Mouse (Mus musculus) heart, adult 9 months (tissue): ENCODE data around the gene Mib2.
"Not testable (repeated sequence)": the region's sequence is repeated elsewhere in the genome, so short reads cannot be mapped to it uniquely, and the experiment has no call there.

Experiments
- DNase-seq, 2 experiments: peaks; one replicate each; pipeline ENCODE4 v3.0.0; 2022; ENCODE audit warnings: low spot score in 2 of 2

The Mib2 gene

DNA sequence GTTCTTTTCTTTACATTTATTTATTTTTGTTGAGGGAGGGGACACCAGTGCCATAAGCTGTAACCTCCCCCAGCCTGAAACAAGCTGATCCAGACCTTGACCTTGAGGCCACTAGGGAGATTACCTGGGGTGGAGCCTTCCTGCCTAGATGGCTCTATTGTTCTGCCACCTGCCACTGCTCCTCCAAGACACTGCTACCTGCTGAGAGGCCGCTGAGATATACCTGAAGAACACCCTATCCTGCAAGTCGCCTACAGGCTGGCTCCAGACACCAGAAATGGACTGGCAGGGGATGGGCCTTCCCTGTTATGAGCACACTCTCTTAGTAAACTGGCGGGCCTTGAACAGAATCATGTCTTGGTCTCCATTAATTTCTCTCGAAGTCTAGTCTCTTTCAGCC, 1.2 kb upstream of the Mib2 start:
- not testable (repeated sequence) for DNase-seq

DNA sequence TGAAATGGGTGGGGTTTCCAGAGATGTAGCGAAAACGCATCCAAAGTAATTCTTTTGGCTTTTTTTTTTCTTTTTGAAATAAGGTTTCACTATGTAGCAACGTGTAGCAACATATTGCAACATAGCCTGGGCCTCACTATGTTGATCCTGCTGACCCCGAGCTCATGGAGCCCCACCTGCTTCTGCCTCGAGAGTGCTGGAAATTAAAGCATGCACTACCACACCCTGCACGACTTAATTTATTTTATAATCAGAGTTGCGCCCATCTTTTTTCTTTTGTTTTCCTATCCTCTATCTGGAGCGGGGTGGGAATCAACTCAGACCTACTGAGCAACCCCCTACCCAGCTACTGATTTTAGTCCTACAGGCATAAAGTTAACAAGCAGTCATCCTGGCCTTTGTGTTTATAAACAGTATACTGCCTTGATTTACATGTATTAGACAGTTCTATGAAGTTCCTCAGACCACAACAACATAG, 639 bp upstream of the Mib2 start:
- no peak for DNase-seq

DNA sequence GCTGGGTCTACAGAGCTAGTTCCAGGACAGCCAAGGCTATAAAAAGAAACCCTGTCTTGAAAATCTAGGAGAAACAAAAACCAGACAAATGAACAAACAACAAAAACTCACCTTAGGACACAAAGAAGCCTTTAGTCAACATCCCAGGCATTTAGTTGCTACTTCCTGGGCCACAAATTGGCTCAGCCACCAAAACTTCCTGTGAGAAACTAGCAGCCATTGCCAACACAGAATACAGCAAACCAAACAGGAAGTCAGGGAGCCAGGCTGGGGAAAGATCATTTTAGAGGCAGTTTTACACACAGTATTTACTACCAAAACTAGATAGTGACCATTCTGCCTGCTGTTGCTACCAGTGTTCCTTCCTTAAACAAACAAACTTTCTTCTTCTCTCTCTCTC, 2.1 kb downstream of the Mib2 start:
- no peak for DNase-seq

DNA sequence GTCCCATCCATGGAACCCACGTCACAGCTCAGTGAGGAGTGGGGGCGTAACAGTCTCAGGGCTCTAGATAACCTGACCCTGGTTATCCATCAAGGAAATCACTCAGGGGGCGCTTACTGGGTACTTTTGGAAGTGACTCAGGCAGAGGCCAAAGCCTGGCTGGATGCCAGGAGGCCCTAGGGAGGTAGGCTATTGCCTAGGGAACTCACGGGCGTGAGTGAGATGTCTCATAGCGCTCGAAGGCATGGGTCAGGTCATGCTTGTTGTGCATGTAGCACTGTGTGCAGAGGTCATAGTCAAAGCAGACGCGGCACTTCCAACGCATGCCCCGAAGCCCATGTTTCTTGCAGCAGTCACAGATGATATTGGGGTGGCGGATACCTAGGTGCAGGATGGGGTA, 8.4 kb downstream of the Mib2 start:
- DNase-seq, result no peak

DNA sequence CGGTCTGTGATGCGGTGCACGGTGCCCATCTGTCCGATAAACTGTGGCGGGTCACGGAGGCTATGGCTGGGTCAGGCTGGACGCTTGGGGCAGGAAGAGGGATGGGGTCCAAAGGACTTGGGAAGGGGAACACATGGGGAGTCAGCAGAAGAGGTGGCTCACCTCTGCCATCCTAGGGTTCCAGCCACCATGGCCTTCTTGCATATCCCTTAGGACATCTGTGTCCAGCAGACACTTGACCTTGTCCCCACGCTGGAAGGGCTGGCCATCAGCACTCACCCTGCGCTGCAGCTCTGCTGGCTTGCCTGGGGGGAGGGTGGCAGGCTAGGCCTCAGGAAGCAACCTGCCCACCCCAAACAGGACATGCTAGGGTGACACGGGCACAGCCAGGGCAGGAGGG, 10.0 kb downstream of the Mib2 start:
- no peak for DNase-seq

DNA sequence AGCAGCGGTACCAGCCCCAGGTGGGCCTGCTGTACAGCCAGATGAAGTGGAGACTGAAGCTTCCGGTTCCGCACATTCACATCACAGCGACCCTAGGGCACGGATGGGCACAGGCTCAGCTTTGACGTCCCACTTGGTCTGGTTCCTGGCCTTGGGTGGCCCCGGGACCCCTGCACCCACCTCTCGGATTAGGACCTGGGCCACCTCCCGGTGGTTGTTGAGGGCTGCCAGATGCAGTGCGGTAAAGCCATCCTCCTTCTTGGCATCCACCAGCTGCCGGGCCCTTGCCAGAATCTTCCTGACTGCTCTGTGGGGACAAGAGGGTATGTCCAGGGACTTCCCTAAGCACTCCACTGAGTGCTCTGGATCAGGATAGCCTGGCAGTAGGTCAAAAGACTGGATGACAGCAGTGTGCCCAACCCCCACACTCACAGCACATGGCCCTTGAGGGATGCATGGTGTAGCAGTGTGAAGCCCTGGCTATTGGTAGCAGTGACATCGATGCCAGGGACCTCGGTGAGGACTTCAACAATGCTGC, 12.7 kb downstream of the Mib2 start:
- no peak for DNase-seq

GRCm38 (mm10) chr4:155654456-155655298, 14.3 kb downstream of the Mib2 start:
- DNase-seq, result peak in 1 of 2 experiments; percentile 58

- peak in 1 of 2 experiments; percentile 57 for DNase-seq
These were observed 14.9 kb downstream of the Mib2 start for GRCm38 (mm10) chr4:155654183-155654455.

DNA sequence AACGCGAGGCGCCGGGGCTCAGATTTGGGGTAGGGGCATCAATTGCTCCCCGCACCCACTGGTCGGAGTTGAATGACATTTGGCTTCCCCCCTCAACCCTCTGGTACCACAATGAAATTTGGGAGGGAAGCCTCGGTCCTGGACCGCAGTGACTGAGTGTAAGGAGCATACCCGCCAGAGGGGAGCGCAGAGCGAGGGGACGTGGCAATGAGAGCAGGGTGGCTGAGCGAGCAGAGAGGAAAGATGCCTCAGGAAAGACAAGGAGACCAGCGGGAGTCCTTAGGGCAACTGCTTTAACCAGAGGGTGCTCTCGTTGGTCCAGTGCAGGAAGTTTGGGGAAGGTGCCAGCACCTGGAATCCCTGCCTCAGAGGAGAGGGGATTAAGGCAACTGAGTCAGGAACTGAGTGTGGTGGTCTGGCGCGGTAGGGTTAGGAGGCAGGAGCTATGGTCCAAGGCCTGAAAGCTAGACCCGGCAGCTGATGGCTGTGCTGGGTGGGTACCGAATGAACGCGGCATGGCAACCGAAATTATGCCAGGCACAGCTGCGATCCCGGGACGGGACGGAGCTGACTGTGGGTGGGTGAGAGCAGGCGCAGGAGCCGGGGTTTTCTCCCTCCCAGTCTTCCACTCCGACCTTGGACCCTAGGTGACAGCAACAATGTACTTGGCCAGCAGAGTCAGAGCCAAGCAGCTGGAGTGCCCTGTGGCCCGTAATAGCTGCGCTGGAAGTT, 15.4 kb downstream of the Mib2 start:
- peak in 1 of 2 experiments; percentile 32 for DNase-seq

GRCm38 (mm10) chr4:155653086-155653450, 15.9 kb downstream of the Mib2 start, which contains the start of gene Mmp23:
Gene Mmp23, minus strand, starts transcription at chr4:155653384.
- DNase-seq, result peak; percentile 55 to 68

DNA sequence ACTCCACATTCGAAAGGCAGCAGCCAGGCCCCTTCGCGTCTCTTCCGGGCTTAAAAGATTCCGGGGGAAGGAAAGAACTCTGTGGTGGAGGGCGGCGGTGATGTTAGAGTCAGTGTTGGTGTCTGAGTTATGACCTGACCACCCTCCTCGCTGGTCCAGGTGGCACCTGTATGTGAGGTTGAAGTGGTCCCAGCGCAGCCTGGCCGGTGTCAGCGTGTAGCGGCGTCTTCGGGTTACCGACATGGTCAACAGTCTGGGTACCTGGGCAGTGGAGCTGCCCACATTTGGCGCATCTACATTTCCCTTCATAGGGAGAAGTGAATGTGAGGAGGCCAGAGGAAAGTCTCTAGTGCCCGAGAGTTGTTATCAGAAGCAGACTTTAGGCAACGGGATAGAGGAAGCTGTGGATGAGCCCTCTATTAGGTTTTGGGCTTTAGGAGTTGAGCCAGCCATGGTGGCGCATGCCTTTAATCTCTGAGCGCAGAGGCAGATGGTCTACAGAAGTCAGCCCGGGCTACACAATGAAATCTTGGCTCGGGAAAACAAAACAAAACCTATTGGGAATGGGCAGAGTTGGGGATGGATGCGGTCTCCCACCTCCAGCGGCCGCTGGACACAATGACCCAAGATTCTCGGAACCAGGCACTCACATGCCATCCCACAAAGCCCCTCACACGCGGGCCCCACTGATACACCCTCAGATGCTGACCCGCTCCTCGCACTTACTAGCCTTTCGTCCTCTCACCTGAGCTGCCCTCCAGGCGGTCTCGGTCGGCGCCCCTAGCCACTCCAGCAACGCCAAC, 16.5 kb downstream of the Mib2 start:
- no peak for DNase-seq

GRCm38 (mm10) chr4:155651553-155652269, 17.3 kb downstream of the Mib2 start:
- DNase-seq, result peak; percentile 58 to 63

DNA sequence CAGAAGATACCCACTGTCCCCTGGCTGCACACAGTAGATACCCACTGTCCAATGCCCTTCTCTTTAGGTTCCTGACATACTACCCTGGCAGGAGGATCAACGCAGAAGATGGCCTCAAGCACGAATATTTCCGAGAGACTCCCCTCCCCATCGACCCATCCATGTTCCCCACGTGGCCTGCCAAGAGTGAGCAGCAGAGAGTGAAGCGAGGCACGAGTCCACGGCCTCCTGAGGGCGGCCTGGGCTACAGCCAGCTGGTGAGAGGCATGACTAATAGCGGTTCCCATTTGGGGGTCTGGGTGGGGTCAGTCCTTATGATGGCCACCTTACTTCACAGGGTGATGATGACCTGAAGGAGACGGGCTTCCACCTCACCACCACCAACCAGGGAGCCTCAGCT, 19.6 kb downstream of the Mib2 start:
- no peak for DNase-seq

DNA sequence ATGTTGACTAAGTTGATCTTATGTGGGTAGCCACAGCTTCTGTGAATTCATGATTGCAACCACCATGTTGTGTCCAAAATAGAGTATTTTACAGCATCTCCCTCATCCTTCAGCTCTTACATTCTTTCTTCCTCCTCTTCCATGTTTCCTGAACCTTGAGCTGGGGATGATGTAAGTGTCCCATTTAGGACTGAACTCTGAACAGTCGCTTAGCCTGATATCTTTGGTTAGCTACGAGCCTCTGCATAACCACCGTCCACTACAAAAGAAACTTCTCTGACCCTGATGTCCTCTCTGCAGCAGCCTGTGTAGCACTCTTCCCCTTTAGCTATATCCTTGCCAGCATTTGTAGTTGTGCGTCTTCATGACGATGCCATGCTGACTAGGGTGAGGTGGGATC, 23.3 kb downstream of the Mib2 start:
- no peak for DNase-seq

- not testable (repeated sequence) for DNase-seq
These were observed 23.7 kb downstream of the Mib2 start, which contains the start of gene Gm10563 for GRCm38 (mm10) chr4:155645308-155645707. Gene Gm10563, minus strand, starts transcription at chr4:155645408.

- no peak for DNase-seq
These were observed 25.5 kb downstream of the Mib2 start for GRCm38 (mm10) chr4:155643531-155643930.

GRCm38 (mm10) chr4:155635766-155636499, 33.1 kb downstream of the Mib2 start:
- no peak for DNase-seq

- no peak for DNase-seq
These were observed 38.7 kb downstream of the Mib2 start for GRCm38 (mm10) chr4:155630267-155630666.

- peak; percentile 92 to 94 for DNase-seq
These were observed 44.4 kb downstream of the Mib2 start, which contains the start of gene Cdk11b for GRCm38 (mm10) chr4:155624338-155625291. Gene Cdk11b, plus strand, starts transcription at chr4:155624854.
